Mouse (Mus musculus): Measurements from ENCODE around the gene Ndufs6.

GRCm38 (mm10) chr13:73310183-73310929, 18.0 kb downstream of the Ndufs6 start:
- no peak for TF ChIP-seq CHD2 (IDR thresholded peaks at IDR 0.05; ENCODE audit: low read length)
- peak; percentile 44 to 86 (median 65) for TF ChIP-seq CTCF (IDR thresholded peaks at IDR 0.05 in 2 of 3, conservative IDR thresholded peaks at IDR 0.05 in 1 of 3; ENCODE audit: control insufficient read depth in 1 of 3, insufficient read depth in 1 of 3, low read depth in 2 of 3, low read length in 3 of 3, poor library complexity in 1 of 3, severe bottlenecking in 1 of 3)
- TF ChIP-seq POLR2A (IDR thresholded peaks at IDR 0.05; ENCODE audit: control insufficient read depth in 1 of 2, insufficient read depth in 1 of 2, low read depth in 1 of 2, low read length in 2 of 2, poor library complexity in 1 of 2), result no peak
- no peak for TF ChIP-seq MAX (IDR thresholded peaks at IDR 0.05; ENCODE audit: low read length)
- no peak for TF ChIP-seq ZNF384 (IDR thresholded peaks at IDR 0.05; ENCODE audit: low read depth, low read length)
- TF ChIP-seq E2F4 (IDR thresholded peaks at IDR 0.05; ENCODE audit: borderline replicate concordance, low read depth, low read length), result no peak
- no peak for TF ChIP-seq EP300 (IDR thresholded peaks at IDR 0.05; ENCODE audit: low read depth in 1 of 2, low read length in 2 of 2)
- TF ChIP-seq MAZ (IDR thresholded peaks at IDR 0.05; ENCODE audit: low read depth, low read length), result no peak
- TF ChIP-seq TAL1 (IDR thresholded peaks at IDR 0.05; ENCODE audit: low read length), result no peak
- TF ChIP-seq UBTF (IDR thresholded peaks at IDR 0.05; ENCODE audit: borderline replicate concordance, insufficient read depth, low read depth, low read length), result no peak
- no peak for TF ChIP-seq TBP (IDR thresholded peaks at IDR 0.05; ENCODE audit: low read depth, low read length)
- no peak for TF ChIP-seq GATA1 (IDR thresholded peaks at IDR 0.05; ENCODE audit: low read depth, low read length)
- TF ChIP-seq SMC3 (IDR thresholded peaks at IDR 0.05; ENCODE audit: low read depth, low read length), result peak; percentile 67
- no peak for TF ChIP-seq ETS1 (IDR thresholded peaks at IDR 0.05; ENCODE audit: low read depth, low read length)
